Mouse (Mus musculus) cerebellum, postnatal 4 days (tissue): Measurements from ENCODE around the gene 4930502E18Rik.
"Not testable (repeated sequence)": the region's sequence is repeated elsewhere in the genome, so short reads cannot be mapped to it uniquely, and the experiment has no call there.

ENCODE experiments used
- DNase-seq, 2 experiments: peaks; one replicate each; pipeline ENCODE4 v3.0.0; 2022; ENCODE audit warnings: low spot score in 2 of 2, mixed read lengths in 1 of 2

4930502E18Rik gene

DNA sequence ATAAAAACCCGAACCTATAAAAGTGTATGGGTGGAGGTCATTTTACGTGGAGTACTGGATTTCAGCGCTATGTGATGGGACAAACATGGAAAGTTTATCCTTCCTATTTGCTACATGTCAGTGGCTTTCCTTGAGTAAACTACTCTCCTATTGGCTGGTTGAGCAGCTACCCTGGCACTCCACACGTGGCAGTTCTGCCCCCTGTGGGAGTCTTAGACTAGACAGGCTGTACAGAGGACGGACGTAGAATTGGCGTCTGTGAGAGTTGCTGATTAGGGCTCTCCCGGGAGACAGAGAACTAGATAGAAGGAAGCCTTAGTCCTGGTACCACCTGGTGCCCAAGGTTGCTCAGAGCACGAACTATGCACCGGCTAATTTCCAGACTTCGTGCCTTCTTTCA, at the start of gene 4930502E18Rik:
TSS of gene 4930502E18Rik (plus strand) at position 231 of the 400 bp plus-strand sequence.
- DNase-seq: no peak

DNA sequence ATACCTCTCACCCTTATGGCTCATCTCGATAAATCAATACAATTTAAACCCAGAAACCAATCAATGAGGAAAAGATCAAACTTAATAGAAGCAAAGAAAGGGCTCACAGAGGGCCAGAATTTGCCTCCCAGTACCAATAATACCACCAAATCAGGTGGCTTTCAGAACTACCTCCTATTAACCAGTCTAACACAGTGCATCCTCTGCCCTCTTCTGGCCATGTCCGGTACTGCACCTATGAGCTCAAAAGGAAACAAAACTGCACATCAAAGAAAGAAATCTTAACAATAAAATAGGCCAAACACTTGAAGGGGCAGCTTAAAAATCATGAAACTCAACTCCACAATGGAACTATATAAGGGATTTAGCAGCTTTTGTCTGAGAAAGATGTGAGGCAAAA, 47.7 kb upstream of the 4930502E18Rik start:
- peak; percentile 46 to 65 for DNase-seq

DNA sequence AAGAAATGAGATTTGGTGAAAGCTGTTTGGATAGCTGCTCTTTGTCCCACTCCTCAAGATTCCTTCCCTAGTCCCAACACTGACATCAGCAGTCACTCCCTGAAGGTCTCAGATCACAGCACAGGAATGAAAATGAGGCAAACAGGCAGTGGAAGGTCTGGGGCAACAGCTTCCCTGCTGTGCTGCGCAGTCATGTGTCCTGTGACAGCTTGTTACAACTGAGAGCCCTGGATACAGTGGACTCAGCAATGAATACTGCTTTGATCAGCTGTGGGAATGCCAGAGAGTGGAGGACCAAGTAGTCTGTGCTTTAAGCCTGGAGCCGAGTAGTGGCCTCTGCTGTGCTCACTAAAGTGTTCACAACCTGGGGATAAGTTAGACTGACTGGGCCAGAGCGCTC, 42.0 kb upstream of the 4930502E18Rik start:
- DNase-seq: not testable (repeated sequence)

DNA sequence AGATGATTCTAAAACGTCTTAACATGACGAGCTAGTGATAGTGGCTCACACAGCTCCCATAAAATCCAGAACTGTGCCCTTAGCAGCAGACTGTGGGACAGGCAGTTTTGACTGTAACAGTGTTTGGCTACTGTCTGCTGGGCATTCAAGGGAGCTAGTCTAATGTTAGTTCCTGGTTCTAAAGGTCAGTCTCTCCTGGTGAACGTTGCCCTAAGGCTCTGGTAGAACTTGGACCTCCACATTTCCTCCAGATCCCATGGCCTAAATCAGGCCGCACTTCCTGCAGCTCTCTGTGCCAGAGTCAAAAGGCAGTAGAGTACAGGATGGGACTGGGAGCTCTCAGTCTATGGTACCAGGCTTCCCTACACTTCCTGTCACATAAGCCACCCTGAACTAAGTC, 40.0 kb upstream of the 4930502E18Rik start:
- not testable (repeated sequence) for DNase-seq

DNA sequence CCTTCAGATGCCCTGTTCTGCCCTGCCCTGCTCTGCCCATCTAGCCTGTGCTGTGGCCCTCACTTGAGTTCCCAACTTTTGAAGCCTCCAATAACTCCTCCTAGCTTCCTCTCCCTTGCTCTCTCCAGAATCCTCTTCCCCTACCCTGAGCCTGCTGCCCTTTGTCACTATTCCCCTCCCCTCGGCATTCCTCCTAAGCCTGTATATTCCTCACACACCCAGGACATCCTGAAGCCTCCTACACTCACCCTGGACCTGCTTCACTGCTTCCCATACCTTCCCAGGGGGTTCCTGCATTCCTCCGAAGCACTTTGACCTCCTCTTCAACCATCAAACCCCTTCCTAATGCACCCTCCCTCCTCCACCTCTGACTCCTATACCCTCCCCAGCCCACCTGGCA, 32.6 kb upstream of the 4930502E18Rik start:
- no peak for DNase-seq

DNA sequence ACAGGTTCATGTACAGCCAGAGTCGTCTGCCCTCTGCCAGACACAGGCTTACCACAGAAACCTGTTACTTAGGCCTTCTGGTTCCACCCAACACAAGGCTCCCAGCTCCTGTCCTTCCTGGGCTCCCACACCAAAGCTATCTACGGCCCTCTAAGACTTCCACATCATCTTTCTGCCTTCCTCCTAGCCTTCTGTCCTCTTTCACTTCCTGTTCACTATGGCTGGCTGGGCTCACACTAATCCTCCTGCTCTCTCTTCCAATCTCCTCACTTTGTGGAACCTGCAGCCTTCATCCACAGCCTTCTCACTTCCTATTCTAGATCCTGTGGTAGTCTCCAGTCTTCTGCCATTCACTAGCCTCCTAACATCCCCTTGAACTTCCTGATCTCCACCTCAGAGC, 31.5 kb upstream of the 4930502E18Rik start:
- DNase-seq: no peak

DNA sequence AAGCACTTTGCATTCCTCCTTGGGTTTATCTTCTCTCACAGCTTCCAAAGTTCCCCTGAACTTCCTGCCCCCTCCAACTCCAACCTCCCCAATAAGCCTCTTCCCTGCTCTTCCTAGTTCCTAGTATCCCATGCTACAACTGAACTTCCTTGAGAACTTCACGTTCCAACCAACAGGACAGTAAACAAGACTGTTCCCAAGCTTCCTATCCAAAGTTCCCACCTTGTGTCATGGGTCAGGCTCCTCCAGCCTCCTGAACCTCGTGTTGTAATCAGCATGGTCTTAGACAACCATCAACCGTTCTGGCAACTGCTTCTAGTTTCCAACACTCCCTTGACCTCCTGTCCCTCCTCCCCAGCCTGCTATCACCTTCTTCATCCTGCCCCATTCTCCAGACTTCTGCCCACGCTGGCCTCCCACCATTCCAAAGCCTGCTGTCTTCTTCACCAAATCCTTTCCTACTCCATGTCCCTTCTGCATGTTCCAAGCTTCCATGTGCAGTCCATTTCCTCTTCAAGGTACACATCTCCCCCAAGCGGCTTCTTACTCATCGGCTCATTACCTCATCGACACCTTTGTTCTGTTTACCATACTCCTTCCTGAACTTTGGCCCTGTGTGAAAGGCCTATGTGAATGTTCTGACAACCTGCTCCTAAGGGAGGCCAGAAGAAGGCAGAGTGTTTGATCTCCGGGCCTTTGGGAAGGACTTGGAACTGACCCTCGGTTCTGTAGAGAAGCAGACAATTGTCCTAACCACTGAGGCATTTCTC, 30.4 kb upstream of the 4930502E18Rik start:
- DNase-seq: no peak

DNA sequence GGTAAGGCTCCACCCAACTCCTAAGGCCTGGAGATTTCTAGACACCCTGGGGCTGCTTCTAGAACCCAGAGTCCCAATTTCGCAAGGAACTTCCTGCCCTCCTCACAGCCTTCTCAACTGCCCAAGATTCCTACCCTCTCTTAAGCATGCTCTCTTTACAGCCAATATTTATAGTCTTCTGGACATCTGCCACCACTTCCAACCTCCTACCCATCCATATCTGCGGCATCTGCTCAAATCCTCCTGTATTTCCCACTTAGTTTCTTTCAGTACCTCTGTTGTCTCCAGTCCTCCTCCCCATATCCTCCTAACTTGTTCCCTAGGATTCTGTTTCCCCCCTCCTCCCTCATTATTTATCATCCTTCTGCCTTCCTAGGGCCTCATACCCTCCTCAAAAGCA, 25.4 kb upstream of the 4930502E18Rik start:
- DNase-seq: no peak

DNA sequence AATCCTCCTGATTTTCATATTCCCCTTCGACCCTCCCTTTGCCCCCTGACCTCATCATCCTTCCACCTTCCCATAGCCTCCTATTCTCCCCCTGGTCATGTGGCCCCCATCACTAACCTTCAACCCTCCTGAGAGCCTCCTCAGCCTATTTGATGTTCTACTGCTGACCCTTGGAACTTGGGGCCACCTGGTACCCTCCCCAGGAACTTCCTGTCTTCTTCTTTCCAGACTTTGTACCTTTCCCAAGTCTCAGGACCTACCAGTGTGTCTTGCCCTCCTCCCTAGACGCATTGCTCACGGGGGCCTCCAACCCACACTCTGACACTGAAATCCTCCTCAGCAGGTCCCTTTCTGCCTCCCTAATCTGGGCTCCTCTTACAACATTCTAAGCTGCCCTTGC, 22.0 kb upstream of the 4930502E18Rik start:
- no peak for DNase-seq

DNA sequence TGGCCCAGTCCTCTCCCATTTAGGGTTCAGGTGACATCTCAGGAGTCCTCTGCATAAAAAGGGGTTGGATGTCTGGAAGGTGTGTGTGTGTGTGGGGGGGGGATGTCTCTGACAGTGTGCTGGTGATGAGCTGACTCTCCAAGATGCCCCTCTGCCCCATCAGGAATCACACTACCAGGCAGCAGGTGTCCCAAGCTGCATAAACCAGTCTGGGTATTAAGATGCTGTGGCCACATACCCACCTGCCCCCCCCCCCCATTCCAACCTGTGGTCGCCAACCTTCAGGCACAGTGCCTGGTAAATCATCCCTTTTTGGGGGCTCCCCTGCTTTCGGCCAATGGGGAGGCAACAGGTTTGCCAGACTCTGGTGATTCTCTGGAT, 8.7 kb upstream of the 4930502E18Rik start:
- no peak for DNase-seq

DNA sequence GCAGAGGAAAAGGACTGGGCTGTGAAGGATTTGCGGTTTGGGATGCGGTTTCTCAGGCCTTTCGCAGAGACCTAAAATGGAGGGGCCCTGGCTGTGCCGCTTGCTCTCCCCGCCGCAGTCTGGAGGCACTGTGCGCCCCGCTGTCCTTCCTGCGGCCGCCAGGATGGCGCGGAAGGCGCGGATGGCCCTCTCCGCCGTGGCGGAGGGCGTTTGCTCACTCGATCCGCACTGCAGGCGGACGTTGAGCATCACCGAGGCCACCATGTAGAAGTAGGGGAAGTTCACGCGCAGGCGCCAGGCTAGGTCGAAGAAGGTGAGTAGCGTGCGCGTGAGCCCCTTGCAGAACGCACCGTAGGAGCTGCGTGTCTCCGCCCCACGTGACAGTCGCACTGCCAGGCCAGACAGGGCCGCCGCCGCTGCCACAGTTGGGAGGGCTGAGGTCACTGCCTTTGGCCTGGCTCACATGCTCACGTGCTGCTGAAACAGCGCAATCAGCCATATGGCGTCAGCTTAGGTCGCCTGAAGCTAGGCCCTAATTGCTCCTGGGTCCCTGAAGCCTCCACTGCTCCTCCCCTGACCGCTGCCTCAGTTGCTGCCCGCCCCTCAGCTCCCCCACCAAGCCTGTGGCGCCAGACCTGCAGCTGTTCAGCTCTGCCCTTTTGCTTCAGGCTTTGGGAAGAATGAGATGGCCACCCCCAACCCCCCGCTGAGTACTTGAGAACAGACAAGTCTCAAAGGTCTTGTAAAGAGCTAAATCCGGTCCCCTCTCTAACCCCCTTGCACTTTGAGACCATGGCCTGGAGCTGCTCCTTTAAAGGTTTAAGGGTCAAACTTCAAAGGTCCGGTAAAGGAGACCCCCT, 8.1 kb upstream of the 4930502E18Rik start:
- DNase-seq: peak in 1 of 2 experiments; percentile 26

DNA sequence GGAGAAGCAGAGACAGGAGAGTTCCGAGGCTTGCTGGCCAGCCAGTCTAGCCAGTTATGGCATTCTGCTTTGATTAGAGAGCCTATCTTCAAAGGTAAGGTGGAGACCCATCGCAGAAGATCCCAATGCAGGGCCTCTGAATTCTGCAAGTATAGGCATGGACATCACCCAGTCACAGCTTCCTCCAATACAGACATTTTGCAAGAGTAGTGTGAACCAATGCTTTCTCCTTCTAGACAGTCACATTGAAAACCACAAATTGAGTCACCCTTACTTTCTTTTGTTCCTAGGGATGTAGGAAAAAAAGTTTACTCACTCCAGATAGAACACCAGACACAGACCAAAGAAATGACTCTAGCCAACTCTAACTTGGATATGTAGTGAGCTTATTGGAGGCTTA, 4.3 kb downstream of the 4930502E18Rik start:
- DNase-seq: no peak

DNA sequence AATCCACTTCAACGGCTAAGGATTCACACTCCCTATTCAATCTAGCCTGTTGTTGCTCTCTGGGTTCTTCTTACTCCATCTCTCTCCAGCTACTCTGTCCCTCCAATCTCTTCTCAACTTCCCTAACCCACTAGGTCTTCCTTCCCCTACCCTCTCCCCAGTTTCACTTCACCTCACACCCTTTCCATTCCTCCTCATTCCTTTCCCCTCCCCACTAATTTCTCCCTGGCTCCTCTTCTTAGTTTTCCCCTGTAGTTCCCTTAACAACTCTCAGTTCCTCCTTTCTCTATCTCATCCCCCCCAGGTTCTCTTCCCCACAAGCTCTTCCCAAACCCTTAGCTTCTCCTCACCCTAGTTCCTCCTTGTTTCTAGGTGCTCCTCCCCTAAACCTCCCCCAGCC, 28.2 kb downstream of the 4930502E18Rik start:
- DNase-seq: no peak

DNA sequence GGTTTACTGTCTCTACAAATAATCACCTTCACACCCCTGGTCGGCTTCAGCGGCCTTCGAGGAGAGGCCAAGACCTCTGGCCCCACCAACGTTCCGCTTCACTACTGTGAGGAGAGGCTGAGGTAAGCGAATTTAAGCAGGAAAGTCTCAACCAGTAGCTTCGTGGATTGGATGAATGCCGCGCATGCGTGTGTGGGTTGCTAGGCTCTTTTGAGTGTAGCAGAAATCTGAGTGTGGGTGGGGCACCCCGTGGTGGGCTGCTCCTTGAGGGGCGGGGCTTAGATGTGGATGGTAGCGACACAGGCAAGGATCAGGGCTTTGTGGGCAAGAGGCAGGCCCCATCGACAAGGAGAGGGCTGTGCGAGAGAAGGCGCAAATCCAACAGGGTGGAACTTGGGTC, 33.1 kb downstream of the 4930502E18Rik start, which contains the start of gene 1700013H16Rik:
TSS of gene 1700013H16Rik (minus strand) at position 96 of the 400 bp plus-strand sequence.
- DNase-seq: no peak

DNA sequence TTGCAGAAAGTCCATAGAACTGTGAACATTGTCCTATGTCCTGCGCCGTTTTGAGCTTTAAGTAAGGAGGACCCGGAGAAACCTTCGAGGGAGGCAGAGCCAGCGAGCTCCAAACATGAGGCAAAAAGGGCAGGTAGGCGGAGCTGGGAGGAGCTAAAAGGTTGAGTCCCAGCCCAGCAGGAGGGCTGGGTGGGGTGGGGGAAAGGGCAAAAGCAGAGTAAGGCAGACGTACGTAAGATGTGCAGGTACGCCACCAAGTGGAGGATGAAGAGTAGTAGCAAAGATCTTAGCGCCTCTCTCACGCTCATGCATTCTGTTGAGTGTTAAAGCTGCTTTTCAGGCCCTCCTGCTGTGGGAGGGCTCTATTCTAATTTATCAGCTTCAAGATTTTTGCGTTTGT, 51.6 kb downstream of the 4930502E18Rik start, which contains the start of gene Zfp36l3:
TSS of gene Zfp36l3 (minus strand) at position 119 of the 400 bp plus-strand sequence.
- no peak for DNase-seq
